Mouse (Mus musculus) frontal cortex, postnatal 25 days (tissue): ENCODE data around the gene St3gal3.

Experiments
- DNase-seq, 2 experiments: peaks; one replicate each; pipeline ENCODE4 v3.0.0; 2022; ENCODE audit warnings: low spot score in 2 of 2

Gene St3gal3

DNA sequence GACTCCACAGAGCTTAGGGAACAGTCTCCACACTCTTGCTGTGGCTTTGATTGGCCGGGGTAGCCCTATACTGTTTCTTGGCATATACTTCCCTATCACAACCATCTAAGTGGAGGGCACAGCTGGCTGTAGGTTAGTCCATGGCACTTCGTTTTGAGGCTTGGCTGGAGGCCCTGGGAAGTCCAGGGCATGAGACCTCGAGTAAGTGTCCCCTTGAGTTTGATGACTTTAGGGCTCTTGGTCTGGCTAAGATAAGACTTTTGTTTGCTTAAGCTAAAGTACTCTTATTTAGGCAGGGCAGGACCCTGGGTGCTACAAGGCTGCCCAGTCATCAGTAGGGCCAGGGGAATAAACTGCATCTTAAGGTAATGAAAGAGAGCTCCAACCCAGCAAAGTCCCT is 236.6 kb downstream of the St3gal3 start:
- no peak for DNase-seq

DNA sequence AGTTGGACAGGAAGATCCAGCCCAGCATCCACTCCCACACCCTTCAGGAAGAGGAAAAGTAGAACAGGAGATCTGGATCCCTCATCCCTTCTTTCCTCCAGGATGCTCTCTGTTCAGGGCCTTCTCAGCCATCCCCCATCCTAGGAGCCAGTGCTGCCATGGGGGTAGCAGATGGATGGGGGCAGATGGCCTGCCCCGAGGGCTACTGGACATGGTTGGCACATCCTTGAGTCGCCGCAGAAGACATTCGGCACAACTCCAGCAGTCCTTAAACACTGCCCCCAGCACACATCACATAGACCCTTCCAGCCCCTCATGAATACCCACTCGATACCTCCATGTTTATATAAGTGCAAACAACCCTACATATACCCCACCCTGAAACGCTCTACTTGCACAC is 238.7 kb downstream of the St3gal3 start:
- DNase-seq, result no peak

DNA sequence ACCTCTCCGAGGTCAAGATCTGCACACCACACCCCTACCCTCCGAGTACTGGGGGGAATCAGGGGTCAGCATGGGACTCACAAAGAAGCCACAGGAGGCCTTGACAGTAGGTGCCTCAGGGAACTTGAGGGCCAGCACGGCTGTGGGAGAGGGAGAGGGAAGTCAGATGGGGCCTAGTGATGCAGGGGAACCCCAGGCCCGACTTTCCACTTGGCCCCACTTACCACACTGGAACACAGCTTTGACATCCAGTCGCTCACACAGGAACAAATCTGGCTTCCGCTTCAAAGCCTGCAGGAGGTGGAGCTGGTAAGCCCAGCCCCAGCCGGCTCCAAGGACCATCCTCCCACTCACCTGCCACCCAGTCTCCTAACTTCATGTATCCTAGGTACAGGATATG is 239.4 kb downstream of the St3gal3 start:
- no peak for DNase-seq

DNA sequence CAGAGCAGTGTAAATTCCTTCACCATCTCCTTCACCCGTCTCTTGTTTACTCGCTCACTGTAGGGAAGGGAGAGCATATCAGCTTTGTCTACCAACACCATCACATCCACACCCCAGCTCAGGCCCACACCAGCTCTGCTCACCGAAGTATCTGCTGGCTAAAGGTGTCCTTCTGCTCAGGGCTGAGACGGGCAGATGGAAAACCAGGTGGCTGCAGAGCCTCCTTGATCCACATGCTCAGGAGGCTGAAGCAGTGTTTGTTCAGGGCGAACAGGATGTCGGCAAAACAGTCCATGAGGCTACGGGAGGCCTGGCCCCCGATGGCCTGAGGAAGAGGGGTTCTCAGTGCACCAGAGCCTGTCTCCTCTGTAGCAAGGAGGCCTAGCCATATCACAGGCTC is 240.1 kb downstream of the St3gal3 start:
- DNase-seq, result no peak

DNA sequence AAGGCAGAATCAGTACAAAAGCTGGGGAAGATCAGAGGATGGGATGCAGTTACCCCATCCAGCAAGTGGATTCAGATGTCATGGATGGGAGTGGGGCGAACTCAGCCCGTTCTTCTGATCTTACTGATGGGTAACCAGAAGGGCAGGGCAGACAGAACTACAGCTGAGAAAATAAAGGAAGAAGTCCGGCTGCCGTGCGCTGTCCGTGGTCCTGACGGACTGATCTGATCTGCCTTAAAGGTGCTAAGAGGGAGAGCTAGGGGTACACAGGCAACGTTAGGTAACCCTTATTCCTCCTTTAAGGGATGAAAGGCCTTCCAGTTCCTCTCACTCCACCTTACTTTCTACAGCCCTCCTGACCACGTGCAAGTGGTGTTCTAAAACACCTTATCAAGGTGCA is 241.3 kb downstream of the St3gal3 start:
- no peak for DNase-seq

DNA sequence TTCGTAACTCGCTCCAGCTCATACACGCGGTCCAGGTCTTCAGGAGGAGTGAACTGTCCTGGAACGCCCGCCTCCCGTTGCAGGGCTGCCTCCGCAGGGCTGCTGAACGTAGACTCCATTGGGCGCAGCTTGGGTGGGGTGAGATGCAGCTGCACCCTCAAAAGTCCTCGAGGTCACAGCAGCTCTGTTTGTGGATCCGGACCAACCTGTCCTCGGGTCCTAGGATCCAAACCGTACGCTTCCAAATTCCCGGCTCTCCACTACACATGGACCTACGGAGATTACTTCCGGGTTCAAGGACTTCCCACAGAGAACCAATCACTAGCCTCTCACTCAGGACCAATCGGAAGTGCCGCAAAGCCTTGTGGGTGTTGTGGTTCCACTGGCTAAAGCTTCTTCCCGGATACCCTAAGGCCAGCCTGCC is 243.0 kb downstream of the St3gal3 start, which contains the start of gene Dph2:
Gene Dph2, minus strand, starts transcription at position 295 of the 424 bp plus-strand sequence.
- peak; percentile 51 to 68 for DNase-seq

DNA sequence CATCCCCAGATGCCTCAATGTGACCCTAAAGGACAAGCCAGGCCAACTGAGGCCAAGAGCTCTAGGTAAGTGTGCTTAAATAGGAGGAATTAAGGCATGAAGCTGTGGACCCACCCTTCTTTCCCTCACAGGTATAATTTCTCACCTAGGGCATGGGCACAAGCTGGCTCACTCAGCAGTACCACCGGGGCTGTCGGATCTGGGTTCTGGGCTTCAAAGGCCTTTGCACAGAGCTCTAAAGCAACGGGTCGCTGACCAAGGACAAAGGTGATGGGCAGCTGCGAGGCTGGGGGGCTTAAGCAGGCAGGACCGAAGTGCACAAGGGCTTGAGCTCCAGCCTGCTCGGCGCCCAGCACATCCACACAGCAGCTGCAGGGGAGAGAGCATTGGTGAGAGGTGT is 244.0 kb downstream of the St3gal3 start:
- DNase-seq, result no peak

DNA sequence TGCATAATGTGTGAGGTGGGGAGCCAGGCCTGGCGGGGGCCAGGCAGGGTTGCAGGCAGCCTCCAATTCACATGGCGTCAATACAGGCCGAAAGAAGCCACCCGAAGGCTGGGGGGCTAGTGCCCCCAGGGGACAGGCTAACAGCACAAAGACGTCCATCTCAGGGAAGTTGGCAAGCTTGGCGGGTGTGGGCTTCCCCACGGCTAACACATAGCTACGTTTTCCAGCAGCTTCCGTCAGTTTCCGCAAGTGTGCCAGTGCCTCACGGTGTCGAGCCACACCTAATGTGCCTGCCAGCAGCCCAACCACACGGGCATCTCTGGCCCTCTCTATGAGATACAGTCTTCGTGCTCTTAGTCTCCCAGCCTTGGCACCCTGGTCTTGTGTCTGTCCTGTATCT is 244.7 kb downstream of the St3gal3 start:
- no peak for DNase-seq

DNA sequence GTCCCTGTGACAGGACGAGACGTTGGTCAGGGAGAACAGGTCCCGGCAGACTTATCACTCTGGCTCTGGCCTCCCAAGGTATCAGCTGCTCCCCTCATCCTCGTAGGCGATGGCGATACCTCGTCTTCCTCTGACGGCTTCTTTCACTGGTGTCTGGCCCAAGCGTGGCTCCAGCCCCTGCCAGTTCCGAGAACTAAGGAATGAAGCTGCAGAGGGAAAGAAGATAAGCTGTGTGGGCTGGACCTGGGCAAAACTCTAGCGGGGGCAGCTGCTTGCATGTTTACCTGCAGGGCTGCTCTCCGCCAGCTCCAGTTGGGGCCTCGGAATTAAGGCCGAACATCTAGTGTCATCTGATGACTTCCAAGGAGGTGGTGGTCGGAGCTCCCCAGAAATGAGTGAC is 245.2 kb downstream of the St3gal3 start:
- no peak for DNase-seq

DNA sequence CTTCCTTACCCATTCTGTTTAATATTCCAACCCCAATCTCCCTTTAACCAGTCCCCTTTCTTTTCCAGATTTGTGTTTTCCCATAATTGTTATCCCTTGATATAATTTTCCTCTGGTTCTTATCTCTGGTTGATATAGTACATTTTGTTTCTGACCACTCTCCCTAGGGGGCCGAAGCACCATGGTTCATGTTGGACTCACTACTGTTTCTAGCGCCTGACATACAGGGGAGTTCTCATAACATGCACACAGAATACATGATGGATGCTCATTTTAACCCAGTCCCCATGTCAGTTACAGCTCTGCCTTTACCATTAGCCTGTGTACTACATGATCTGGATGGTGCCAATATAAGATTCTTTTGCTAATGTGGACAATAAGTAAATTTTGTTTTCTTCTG is 246.8 kb downstream of the St3gal3 start:
- no peak for DNase-seq

DNA sequence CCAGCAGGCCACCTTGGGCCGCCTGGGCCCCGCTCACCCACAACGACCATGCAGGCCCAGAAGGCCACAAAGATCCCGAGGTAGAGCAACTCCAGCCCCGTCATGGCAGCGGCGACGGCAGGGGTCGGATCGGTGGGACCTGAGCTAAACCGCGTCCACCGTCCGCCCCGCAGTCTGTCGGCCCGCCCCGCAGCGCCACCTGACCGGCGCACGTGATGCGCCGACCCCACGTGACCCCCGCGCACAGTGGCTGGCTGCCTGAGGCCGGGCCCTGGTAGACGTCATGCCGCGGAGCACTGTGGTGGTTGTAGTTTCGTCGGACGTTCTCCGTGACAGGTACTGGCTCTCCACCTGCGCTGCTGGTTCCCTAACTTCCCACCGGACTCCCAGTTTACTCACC is 247.6 kb downstream of the St3gal3 start, which contains the start of gene Atp6v0b:
Gene Atp6v0b, minus strand, starts transcription at position 201 of the 400 bp plus-strand sequence.
- DNase-seq, result peak; percentile 92 to 93

DNA sequence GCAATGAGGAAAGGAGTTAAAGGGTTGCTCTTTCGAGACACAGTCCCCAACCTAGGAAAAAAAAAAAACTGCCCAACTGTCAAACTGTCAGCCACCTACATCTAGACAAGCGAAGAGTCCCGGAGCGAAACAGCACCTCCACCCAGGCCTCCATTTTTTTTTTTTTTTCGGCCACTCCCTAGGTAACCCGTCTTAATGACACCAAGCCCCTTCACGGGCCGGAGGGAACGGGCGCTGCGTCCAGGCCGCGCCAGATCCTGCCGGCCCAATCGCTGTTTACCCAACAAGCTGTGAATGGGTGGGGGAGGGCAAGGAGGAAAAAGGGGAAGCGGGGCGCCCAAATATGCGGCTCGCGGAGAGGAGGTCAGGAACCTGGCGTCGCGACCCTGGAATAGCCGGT is 248.1 kb downstream of the St3gal3 start:
- no peak for DNase-seq

DNA sequence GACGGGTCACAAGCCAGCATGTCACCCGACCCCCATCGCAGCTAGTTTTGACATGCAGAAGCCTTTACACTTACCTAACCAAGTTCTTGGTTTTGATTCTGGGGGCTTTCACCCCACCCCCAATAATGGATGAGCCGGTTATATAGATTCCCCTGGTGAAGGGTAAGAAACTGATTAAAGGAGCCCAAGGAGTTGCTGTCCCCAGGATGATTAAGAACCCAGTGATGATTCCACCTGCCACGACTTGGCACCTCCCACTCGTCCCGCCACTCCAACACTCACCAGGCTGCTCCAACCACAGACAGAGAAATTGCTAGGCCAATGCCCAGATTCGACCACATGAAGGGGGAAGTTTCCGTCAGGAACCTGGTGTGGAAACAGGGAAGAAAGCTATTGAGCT is 248.7 kb downstream of the St3gal3 start:
- DNase-seq, result no peak

DNA sequence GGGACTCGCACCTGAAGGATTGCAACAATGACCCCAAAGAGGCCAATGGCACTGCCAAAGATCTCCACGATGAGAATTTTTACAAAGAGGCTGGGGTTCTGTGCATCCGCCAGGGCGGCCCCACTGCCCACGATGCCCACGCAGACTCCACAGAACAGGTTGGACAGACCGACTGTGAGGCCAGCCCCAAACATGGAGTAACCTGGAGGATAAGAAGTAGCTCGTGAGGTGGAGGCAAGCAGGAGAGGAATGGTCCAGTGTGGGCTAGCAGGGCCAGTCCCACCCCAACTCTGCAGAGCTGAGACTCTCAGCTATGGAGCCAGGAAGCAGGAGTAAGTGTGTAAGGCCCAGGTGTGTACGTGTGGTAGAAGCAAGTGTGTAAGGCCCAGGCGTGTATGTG is 249.6 kb downstream of the St3gal3 start:
- no peak for DNase-seq

DNA sequence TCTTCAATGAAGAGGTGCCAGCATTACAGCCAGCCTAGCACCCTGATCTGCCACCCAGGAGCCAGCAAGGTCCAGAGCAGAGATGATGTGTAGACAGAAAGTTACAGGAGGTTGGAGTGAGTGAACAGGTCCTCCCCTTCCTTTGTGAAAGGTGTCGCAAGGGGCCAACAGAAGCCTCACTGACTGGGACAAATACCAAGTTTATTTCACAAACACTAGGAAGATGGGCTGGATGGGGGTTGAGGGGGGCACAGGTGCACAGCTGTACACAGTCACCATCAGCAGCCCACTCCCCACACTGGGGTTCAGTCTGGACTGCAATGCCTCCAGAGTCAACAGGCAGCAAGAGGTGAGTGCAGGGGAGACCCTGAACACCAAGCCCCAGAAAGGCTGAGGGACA is 250.6 kb downstream of the St3gal3 start:
- no peak for DNase-seq

DNA sequence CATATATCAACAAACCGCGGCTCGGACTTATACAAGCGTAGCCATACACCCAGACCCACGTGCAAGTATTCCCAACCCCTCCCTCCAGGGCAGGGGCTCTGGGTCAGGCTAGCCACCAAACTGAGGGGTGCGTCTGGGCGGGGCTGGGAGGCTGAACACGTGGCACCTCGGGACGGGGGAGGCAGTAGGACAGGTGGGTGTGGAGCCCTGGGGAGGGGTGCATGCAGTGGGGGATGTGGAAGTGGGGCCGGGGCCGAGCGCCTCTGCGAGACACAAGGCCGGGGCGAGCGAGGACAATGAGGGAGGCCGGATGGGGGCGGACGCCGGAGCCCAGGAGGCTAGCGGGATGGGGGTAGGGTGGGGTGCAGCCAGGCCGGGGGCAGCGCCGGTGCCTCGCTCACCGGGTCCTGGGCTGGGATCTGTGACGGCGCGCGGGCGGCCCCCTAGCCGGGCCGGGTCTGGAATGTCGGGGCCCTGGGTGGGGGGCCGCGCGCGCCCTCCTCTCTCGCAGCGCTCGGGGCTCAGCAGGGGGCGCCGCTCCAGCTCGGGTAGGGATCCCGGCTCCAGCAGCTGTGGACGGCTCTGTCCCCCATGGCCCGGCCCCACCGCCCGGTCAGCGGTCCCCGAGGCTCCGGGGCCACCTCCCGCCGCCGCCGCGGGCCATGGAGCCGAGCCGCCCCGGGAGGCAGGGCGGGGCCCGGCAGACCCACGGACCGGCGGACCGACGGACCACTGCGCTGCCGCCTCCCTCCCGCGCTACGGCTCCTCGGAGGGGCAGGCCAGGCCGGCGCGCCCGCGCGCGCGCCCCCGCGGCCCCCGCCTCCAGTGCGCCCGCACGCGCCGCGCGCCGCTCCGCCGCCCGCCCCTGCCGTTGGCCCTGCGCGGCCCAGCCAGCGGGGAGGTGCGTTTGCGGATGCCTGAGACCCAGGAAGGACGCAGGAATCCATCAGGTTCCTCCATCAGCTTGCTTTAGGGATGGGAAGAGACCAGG is 251.7 kb downstream of the St3gal3 start, which contains the start of gene B4galt2:
Gene B4galt2, minus strand, starts transcription at position 787 of the 991 bp plus-strand sequence.
- peak; percentile 45 to 46 for DNase-seq
